In genomic region chr11:99464836-99465235, GRCm38 (mm10) we compare ENCODE assay signal across 10 mouse cellular contexts. TPM values are rescaled to one million over a fixed set of nuclear protein-coding genes. Genes with fewer than 3 reads are reported as not detected.
DNase-seq lines count a peak whose midpoint lies in the region; ATAC-seq and TF ChIP-seq lines count a peak whose summit lies in the region.
"Had no signal": no experiment of that assay in that cellular context is flagged by ENCODE, and none has a peak within 500 bp of the region (broad histone marks: within the 10 kb centered on the region; RNA-seq: fewer than 3 reads in every experiment).

No protein-coding gene starts in this region.

- H3K9ac ChIP-seq in hindbrain, embryonic 12.5 days: no peak overlapping the region
- no peak overlapping the region for H3K9ac ChIP-seq in heart, postnatal 0 days (replicated peaks; ENCODE audit: low read depth, low read length)
- H3K9ac ChIP-seq in midbrain, postnatal 0 days (replicated peaks; ENCODE audit: low read length, poor library complexity, severe bottlenecking): no peak overlapping the region
- H3K9ac ChIP-seq: embryonic facial prominence, embryonic 13.5 days had no signal

- no peaks in the 10 kb centered on the region for H3K27me3 ChIP-seq in hindbrain, embryonic 10.5 days (ENCODE audit: insufficient read depth, poor library complexity, severe bottlenecking)
- H3K27me3 ChIP-seq in hindbrain, embryonic 12.5 days: no peaks in the 10 kb centered on the region
- no peaks in the 10 kb centered on the region for H3K27me3 ChIP-seq in heart, postnatal 0 days (ENCODE audit: control insufficient read depth, insufficient read depth, low read length)
- no peaks in the 10 kb centered on the region for H3K27me3 ChIP-seq in midbrain, postnatal 0 days (ENCODE audit: insufficient read depth, low read length)
- no peaks in the 10 kb centered on the region for H3K27me3 ChIP-seq in testis, adult 2 months (ENCODE audit: control insufficient read depth, insufficient read depth, low read length)

- WGBS in hindbrain, embryonic 10.5 days: 7% methylated on average over 5 of the region's 5 CpGs
- 6% methylated on average over 5 of the region's 5 CpGs for WGBS in hindbrain, embryonic 12.5 days
- WGBS in heart, postnatal 0 days: 5% methylated on average over 5 of the region's 5 CpGs
- 7% methylated on average over 5 of the region's 5 CpGs for WGBS in midbrain, postnatal 0 days

- no peaks in the 10 kb centered on the region for H3K4me1 ChIP-seq in hindbrain, embryonic 10.5 days (replicated peaks)
- H3K4me1 ChIP-seq in hindbrain, embryonic 12.5 days: no peaks in the 10 kb centered on the region
- no peaks in the 10 kb centered on the region for H3K4me1 ChIP-seq in heart, postnatal 0 days (ENCODE audit: control insufficient read depth, insufficient read depth)
- no peaks in the 10 kb centered on the region; the same call in 1 of the 2 replicates for H3K4me1 ChIP-seq in midbrain, postnatal 0 days (ENCODE audit: insufficient read depth, low read length)
- no peaks in the 10 kb centered on the region for H3K4me1 ChIP-seq in testis, adult 2 months (ENCODE audit: control insufficient read depth, insufficient read depth, low read length)

- peak; percentile 83 for DNase-seq in hindbrain, embryonic 10.5 days (ENCODE audit: low spot score)
- peak; percentile 90 for DNase-seq in adrenal gland, postnatal 10 days
- DNase-seq in embryo, embryonic 11.5 days (ENCODE audit: low read depth, low spot score): peak; percentile 59
- DNase-seq in heart, postnatal 0 days (ENCODE audit: low spot score): peak; percentile 66
- DNase-seq in left cerebral cortex, adult 11 months (ENCODE audit: low spot score): peak; percentile 55
- DNase-seq in midbrain, postnatal 0 days (ENCODE audit: low spot score): peak; percentile 91

- no peak overlapping the region for H3K4me2 ChIP-seq in hindbrain, embryonic 12.5 days (replicated peaks)
- no peak overlapping the region for H3K4me2 ChIP-seq in heart, postnatal 0 days (ENCODE audit: low read depth, low read length)
- no peak overlapping the region for H3K4me2 ChIP-seq in midbrain, postnatal 0 days (ENCODE audit: low read depth, low read length, poor library complexity, severe bottlenecking)
- H3K4me2 ChIP-seq: embryonic facial prominence, embryonic 13.5 days had no signal

- ATAC-seq in hindbrain, embryonic 12.5 days (ENCODE audit: low FRiP score): no peak
- ATAC-seq in heart, postnatal 0 days (ENCODE audit: insufficient read depth, low read depth): no peak
- no peak for ATAC-seq in midbrain, postnatal 0 days (ENCODE audit: low FRiP score)

- H3K36me3 ChIP-seq in hindbrain, embryonic 10.5 days: no peaks in the 10 kb centered on the region
- H3K36me3 ChIP-seq in hindbrain, embryonic 12.5 days: no peaks in the 10 kb centered on the region
- no peaks in the 10 kb centered on the region for H3K36me3 ChIP-seq in heart, postnatal 0 days (replicated peaks; ENCODE audit: control insufficient read depth, insufficient read depth, low read length)
- no peaks in the 10 kb centered on the region for H3K36me3 ChIP-seq in midbrain, postnatal 0 days (ENCODE audit: insufficient read depth, low read length)
- H3K36me3 ChIP-seq in testis, adult 2 months (ENCODE audit: control insufficient read depth, insufficient read depth, low read length): no peaks in the 10 kb centered on the region
- H3K36me3 ChIP-seq: embryonic facial prominence, embryonic 13.5 days had no signal

- H3K4me3 ChIP-seq in hindbrain, embryonic 10.5 days: no peak overlapping the region
- no peak overlapping the region for H3K4me3 ChIP-seq in hindbrain, embryonic 12.5 days
- H3K4me3 ChIP-seq in heart, postnatal 0 days (ENCODE audit: low read depth, low read length): no peak overlapping the region
- H3K4me3 ChIP-seq in midbrain, postnatal 0 days (ENCODE audit: low read depth, low read length): no peak overlapping the region
- no peak overlapping the region for H3K4me3 ChIP-seq in testis, adult 2 months (ENCODE audit: control insufficient read depth, low read depth, low read length)
- H3K4me3 ChIP-seq: embryonic facial prominence, embryonic 13.5 days had no signal

- H3K27ac ChIP-seq in hindbrain, embryonic 10.5 days: no peak overlapping the region
- H3K27ac ChIP-seq in hindbrain, embryonic 12.5 days: no peak overlapping the region
- no peak overlapping the region for H3K27ac ChIP-seq in heart, postnatal 0 days (ENCODE audit: low read depth)
- H3K27ac ChIP-seq in midbrain, postnatal 0 days (ENCODE audit: low read depth, low read length): no peak overlapping the region
- no peak overlapping the region for H3K27ac ChIP-seq in testis, adult 2 months (ENCODE audit: control insufficient read depth, insufficient read depth, low read depth, low read length)
- H3K27ac ChIP-seq: embryonic facial prominence, embryonic 13.5 days had no signal

- no peak for TF ChIP-seq EP300 in heart, postnatal 0 days (IDR thresholded peaks at IDR 0.05; ENCODE audit: low read depth)

- no peak for TF ChIP-seq POLR2A in testis, adult 2 months (IDR thresholded peaks at IDR 0.05; ENCODE audit: control insufficient read depth, low read depth, low read length)

- H3K9me3 ChIP-seq in hindbrain, embryonic 10.5 days: no peaks in the 10 kb centered on the region
- H3K9me3 ChIP-seq in hindbrain, embryonic 12.5 days (replicated peaks): no peaks in the 10 kb centered on the region
- no peaks in the 10 kb centered on the region for H3K9me3 ChIP-seq in heart, postnatal 0 days (replicated peaks; ENCODE audit: control insufficient read depth, low read length)
- H3K9me3 ChIP-seq in midbrain, postnatal 0 days (ENCODE audit: low read length): no peaks in the 10 kb centered on the region
- H3K9me3 ChIP-seq: embryonic facial prominence, embryonic 13.5 days had no signal

- peak; percentile 76 for TF ChIP-seq CTCF in heart, postnatal 0 days (IDR thresholded peaks at IDR 0.05; ENCODE audit: low read depth)
- peak; percentile 86 for TF ChIP-seq CTCF in midbrain, postnatal 0 days (IDR thresholded peaks at IDR 0.05)
- TF ChIP-seq CTCF in testis, adult 2 months (IDR thresholded peaks at IDR 0.05; ENCODE audit: control insufficient read depth, insufficient read depth, insufficient replicate concordance, low read depth, low read length): peak; percentile 62; the same call in 1 of the 2 replicates

RNA-seq across cellular contexts. Expression of gene Krt20, which starts 26.9 kb away (rescaled TPM):
- polyA plus RNA-seq in hindbrain, embryonic 10.5 days (2016; fragmentation: Nextera tagmentation; extraction: Ambion mirVana): 0.35 and 1.6 TPM in 2 replicates
- polyA plus RNA-seq in hindbrain, embryonic 12.5 days (2016; fragmentation: Nextera tagmentation; extraction: Ambion mirVana): 0.35 TPM in 2 replicates
- total RNA-seq in adrenal gland, postnatal 10 days (2021): 1 to 10 TPM; 1.8 to 2.3 TPM
- total RNA-seq in heart, postnatal 0 days (2014; rRNA removed; ENCODE audit: low replicate concordance): not detected in 2 replicates
- polyA plus RNA-seq in heart, postnatal 0 days (2015; fragmentation: Nextera tagmentation; extraction: Ambion mirVana): 0.26 and 0.38 TPM in 2 replicates
- not detected in 2 replicates for total RNA-seq in midbrain, postnatal 0 days (2014; rRNA removed)
- polyA plus RNA-seq in midbrain, postnatal 0 days (2015; fragmentation: Nextera tagmentation; extraction: Ambion mirVana): 0.13 and 0.36 TPM in 2 replicates
- polyA plus RNA-seq in testis, adult 2 months (2012; rRNA removed): 0.06 and 0.14 TPM in 2 replicates

RNA-seq across cellular contexts. Expression of gene Krt23, which starts 28.1 kb away (rescaled TPM):
- 0.24 TPM in 1 of 2 replicates, not detected in the other for polyA plus RNA-seq in hindbrain, embryonic 10.5 days (2016; fragmentation: Nextera tagmentation; extraction: Ambion mirVana)
- polyA plus RNA-seq in hindbrain, embryonic 12.5 days (2016; fragmentation: Nextera tagmentation; extraction: Ambion mirVana): 0.22 TPM in 1 of 2 replicates, not detected in the other
- 10 to 100 TPM in 1 of 2 experiments, 1 to 10 TPM in 1; 4.4 to 12.8 TPM for total RNA-seq in adrenal gland, postnatal 10 days (2021)
- not detected in 2 replicates for total RNA-seq in heart, postnatal 0 days (2014; rRNA removed; ENCODE audit: low replicate concordance)
- polyA plus RNA-seq in heart, postnatal 0 days (2015; fragmentation: Nextera tagmentation; extraction: Ambion mirVana): 0.07 and 0.12 TPM in 2 replicates
- 0.16 TPM in 1 of 2 replicates, not detected in the other for total RNA-seq in midbrain, postnatal 0 days (2014; rRNA removed)
- polyA plus RNA-seq in midbrain, postnatal 0 days (2015; fragmentation: Nextera tagmentation; extraction: Ambion mirVana): 0.32 TPM in 1 of 2 replicates, not detected in the other
- 0.24 and 0.53 TPM in 2 replicates for polyA plus RNA-seq in testis, adult 2 months (2012; rRNA removed)
- polyA plus RNA-seq: neural tube, embryonic 14.5 days had no signal

RNA-seq across cellular contexts. Expression of gene Krt12, which starts 42.8 kb away (rescaled TPM):
- polyA plus RNA-seq in hindbrain, embryonic 10.5 days (2016; fragmentation: Nextera tagmentation; extraction: Ambion mirVana): 0.09 TPM in 1 of 2 replicates, not detected in the other
- polyA plus RNA-seq in hindbrain, embryonic 12.5 days (2016; fragmentation: Nextera tagmentation; extraction: Ambion mirVana): 0.12 TPM in 1 of 2 replicates, not detected in the other
- not detected for total RNA-seq in adrenal gland, postnatal 10 days (2021)
- total RNA-seq in heart, postnatal 0 days (2014; rRNA removed; ENCODE audit: low replicate concordance): not detected in 2 replicates
- not detected in 2 replicates for polyA plus RNA-seq in heart, postnatal 0 days (2015; fragmentation: Nextera tagmentation; extraction: Ambion mirVana)
- 2.0 TPM in 1 of 2 replicates, not detected in the other for total RNA-seq in midbrain, postnatal 0 days (2014; rRNA removed)
- polyA plus RNA-seq in midbrain, postnatal 0 days (2015; fragmentation: Nextera tagmentation; extraction: Ambion mirVana): 0.21 and 0.31 TPM in 2 replicates
- polyA plus RNA-seq in testis, adult 2 months (2012; rRNA removed): 0.07 TPM in 1 of 2 replicates, not detected in the other
- polyA plus RNA-seq: embryonic facial prominence, embryonic 13.5 days; neural tube, embryonic 14.5 days had no signal

RNA-seq across cellular contexts. Expression of gene Krt39, which starts 56.3 kb away (rescaled TPM):
- polyA plus RNA-seq in hindbrain, embryonic 10.5 days (2016; fragmentation: Nextera tagmentation; extraction: Ambion mirVana): not detected in 2 replicates
- not detected in 2 replicates for polyA plus RNA-seq in hindbrain, embryonic 12.5 days (2016; fragmentation: Nextera tagmentation; extraction: Ambion mirVana)
- total RNA-seq in adrenal gland, postnatal 10 days (2021): not detected
- not detected in 2 replicates for total RNA-seq in heart, postnatal 0 days (2014; rRNA removed; ENCODE audit: low replicate concordance)
- not detected in 2 replicates for polyA plus RNA-seq in heart, postnatal 0 days (2015; fragmentation: Nextera tagmentation; extraction: Ambion mirVana)
- not detected in 2 replicates for total RNA-seq in midbrain, postnatal 0 days (2014; rRNA removed)
- polyA plus RNA-seq in midbrain, postnatal 0 days (2015; fragmentation: Nextera tagmentation; extraction: Ambion mirVana): not detected in 2 replicates
- polyA plus RNA-seq in testis, adult 2 months (2012; rRNA removed): 0.22 and 0.26 TPM in 2 replicates
- polyA plus RNA-seq: embryonic facial prominence, embryonic 13.5 days; neural tube, embryonic 14.5 days had no signal
